Mouse (Mus musculus) cortical plate, adult 2 months (tissue): ENCODE data around the gene Akain1. TPM values are rescaled to one million over a fixed set of nuclear protein-coding genes. Genes with fewer than 3 reads are reported as not detected.

ENCODE experiments used
- H3K27ac ChIP-seq: fragments of 200-500 bp; 2 replicates; pipeline ENCODE4 v1.5.1; 2012; ENCODE audit warnings: low read length, control low read depth, inconsistent platforms; ENCODE audit not compliant: insufficient read depth
- H3K4me1 ChIP-seq: fragments of 200-500 bp; 2 replicates; pipeline ENCODE4 v1.6.1; 2011; ENCODE audit warnings: low read length; ENCODE audit not compliant: control insufficient read depth, insufficient read depth
- H3K4me3 ChIP-seq: fragments of 200-500 bp; 2 replicates; pipeline ENCODE4 v1.5.1; 2011; ENCODE audit warnings: mild to moderate bottlenecking, low read length, control low read depth; ENCODE audit not compliant: insufficient read depth
- CTCF ChIP-seq: fragments of 200-500 bp; IDR thresholded peaks from 2 replicates; pipeline ENCODE4 v1.5.1; 2011; ENCODE audit warnings: mild to moderate bottlenecking, control low read depth, low read length; ENCODE audit not compliant: insufficient read depth; ENCODE audit errors: extremely low read depth
- POLR2A ChIP-seq: fragments of 200-500 bp; IDR thresholded peaks from 2 replicates; pipeline ENCODE4 v1.6.1; 2011; ENCODE audit warnings: mild to moderate bottlenecking, low read length, control low read depth; ENCODE audit not compliant: insufficient read depth; ENCODE audit errors: extremely low read depth
- polyA plus RNA-seq: library from polyadenylated mRNA; depleted of rRNA; stranded (reverse); fragments of >200 nt; gene quantifications from 2 replicates; pipeline ENCODE4 v1.2.3, GENCODE M21; 2012; rRNA removed

Akain1 gene
- polyA plus RNA-seq, 1 experiment, result 5.6 TPM

GRCm38 (mm10) chr17:69498913-69499312 lies 59.8 kb downstream of the Akain1 start:
- Histone ChIP-seq H3K27ac (no peak overlapping the region), H3K4me1 (no peaks in the 10 kb centered on the region)
- TF ChIP-seq CTCF (no peak), POLR2A (no peak)

GRCm38 (mm10) chr17:69499441-69499840 lies 60.3 kb downstream of the Akain1 start:
- no peak for TF ChIP-seq CTCF
- TF ChIP-seq POLR2A, result no peak
- no peak overlapping the region for H3K4me3 ChIP-seq

More at GRCm38 (mm10) chr17:69498913-69499312, 59.8 kb downstream of the Akain1 start:
- H3K4me3 ChIP-seq, result no peak overlapping the region

GRCm38 (mm10) chr17:69506070-69506469 lies 66.9 kb downstream of the Akain1 start:
- Histone ChIP-seq H3K27ac (no peak overlapping the region), H3K4me1 (no peaks in the 10 kb centered on the region; the same call in 1 of the 2 replicates), H3K4me3 (no peak overlapping the region)
- TF ChIP-seq CTCF, result peak; percentile 42; the same call in 1 of the 2 replicates
- TF ChIP-seq POLR2A, result no peak

More at GRCm38 (mm10) chr17:69499441-69499840, 60.3 kb downstream of the Akain1 start:
- Histone ChIP-seq H3K27ac (no peak overlapping the region), H3K4me1 (no peaks in the 10 kb centered on the region)

GRCm38 (mm10) chr17:69516344-69516907 lies 77.3 kb downstream of the Akain1 start:
- Histone ChIP-seq H3K4me3 (no peak overlapping the region), H3K27ac (no peak overlapping the region), H3K4me1 (no peaks in the 10 kb centered on the region)
- TF ChIP-seq CTCF, result no peak
- no peak for TF ChIP-seq POLR2A

- TF ChIP-seq CTCF, result no peak
- TF ChIP-seq POLR2A, result no peak
- no peaks in the 10 kb centered on the region for H3K4me1 ChIP-seq
- no peak overlapping the region for H3K27ac ChIP-seq
- H3K4me3 ChIP-seq, result no peak overlapping the region
These were observed 92.3 kb downstream of the Akain1 start for GRCm38 (mm10) chr17:69531472-69531871.

Other genes with a start within 250 kb of the Akain1 start
- 16.4 and 16.7 TPM in 2 replicates for gene Zbtb14, start 56.3 kb upstream of the Akain1 start, polyA plus RNA-seq